Mouse (Mus musculus): ENCODE measurements around the gene Zfyve28. TPM values are rescaled to one million over a fixed set of nuclear protein-coding genes. Genes with fewer than 3 reads are reported as not detected.

Gene Zfyve28
- polyA plus RNA-seq, 1 experiment from 2014 or later = 0.29 TPM

- ATAC-seq (ENCODE audit: low FRiP score, low TSS enrichment) (peak; percentile 100), DNase-seq (ENCODE audit: low spot score) (peak; percentile 99)
- H3K27me3 ChIP-seq (ENCODE audit: control insufficient read depth, insufficient read depth, low read length) = no peaks in the 10 kb centered on the region
- under 1% methylated on average over 56 of the region's 57 CpGs for WGBS
- peaks cover 7% of the 10 kb centered on the region; the same call in 1 of the 2 replicates for H3K36me3 ChIP-seq (ENCODE audit: control insufficient read depth, insufficient read depth, low read length)
- H3K4me1 ChIP-seq (replicated peaks; ENCODE audit: control insufficient read depth, insufficient read depth) = no peaks in the 10 kb centered on the region
- TF ChIP-seq CTCF (IDR thresholded peaks at IDR 0.05; ENCODE audit: low read depth) (peak; percentile 43), EP300 (optimal IDR thresholded peaks at IDR 0.05) (no peak)
- no peaks in the 10 kb centered on the region for H3K9me3 ChIP-seq (ENCODE audit: control insufficient read depth, low read length)
- H3K27ac ChIP-seq (replicated peaks) = peak within 1 kb of the TSS; percentile 86
- H3K4me2 ChIP-seq (replicated peaks; ENCODE audit: low read depth) = peak within 1 kb of the TSS; percentile 63
- peak within 1 kb of the TSS; percentile 85 for H3K9ac ChIP-seq (ENCODE audit: low read length)
- H3K4me3 ChIP-seq (ENCODE audit: low read depth, low read length) = peak within 1 kb of the TSS; percentile 72
Observed at GRCm38 (mm10) chr5:34168950-34169891, 119.0 kb downstream of the Zfyve28 start, which contains the start of the genes Poln and Haus3. Poln (minus strand) TSS chr5:34169448. Haus3 (minus strand) TSS chr5:34169527.

GRCm38 (mm10) chr5:34167857-34168256 is 120.4 kb downstream of the Zfyve28 start:
- Histone ChIP-seq H3K27me3 (ENCODE audit: control insufficient read depth, insufficient read depth, low read length) (no peaks in the 10 kb centered on the region), H3K27ac (replicated peaks) (no peak overlapping the region), H3K4me2 (replicated peaks; ENCODE audit: low read depth) (no peak overlapping the region), H3K36me3 (ENCODE audit: control insufficient read depth, insufficient read depth, low read length) (0 out of 2 replicates have a peak, but pooled peaks cover 1% of the 10 kb centered on the region), H3K4me3 (ENCODE audit: low read depth, low read length) (no peak overlapping the region), H3K9me3 (ENCODE audit: control insufficient read depth, low read length) (no peaks in the 10 kb centered on the region), H3K4me1 (replicated peaks; ENCODE audit: control insufficient read depth, insufficient read depth) (no peaks in the 10 kb centered on the region), H3K9ac (ENCODE audit: low read length) (no peak overlapping the region)
- 73% methylated on average over 4 of the region's 4 CpGs for WGBS
- no peak for ATAC-seq (ENCODE audit: low FRiP score, low TSS enrichment)
- TF ChIP-seq EP300 (optimal IDR thresholded peaks at IDR 0.05) (no peak), CTCF (IDR thresholded peaks at IDR 0.05; ENCODE audit: low read depth) (no peak)
- no peak for DNase-seq (ENCODE audit: low spot score)

- DNase-seq (ENCODE audit: low spot score) = no peak
- WGBS = 62% methylated on average over 4 of the region's 4 CpGs
- H3K36me3 ChIP-seq (ENCODE audit: control insufficient read depth, insufficient read depth, low read length) = no peaks in the 10 kb centered on the region
- no peaks in the 10 kb centered on the region for H3K9me3 ChIP-seq (ENCODE audit: control insufficient read depth, low read length)
- no peaks in the 10 kb centered on the region for H3K27me3 ChIP-seq (ENCODE audit: control insufficient read depth, insufficient read depth, low read length)
- no peak overlapping the region for H3K9ac ChIP-seq (ENCODE audit: low read length)
- H3K4me2 ChIP-seq (replicated peaks; ENCODE audit: low read depth) = no peak overlapping the region
- H3K4me3 ChIP-seq (ENCODE audit: low read depth, low read length) = no peak overlapping the region
- no peaks in the 10 kb centered on the region for H3K4me1 ChIP-seq (replicated peaks; ENCODE audit: control insufficient read depth, insufficient read depth)
- TF ChIP-seq EP300 (optimal IDR thresholded peaks at IDR 0.05) (no peak), CTCF (IDR thresholded peaks at IDR 0.05; ENCODE audit: low read depth) (no peak)
- no peak overlapping the region for H3K27ac ChIP-seq (replicated peaks)
- no peak for ATAC-seq (ENCODE audit: low FRiP score, low TSS enrichment)
Observed at GRCm38 (mm10) chr5:34165793-34166192, 122.5 kb downstream of the Zfyve28 start.

DNA sequence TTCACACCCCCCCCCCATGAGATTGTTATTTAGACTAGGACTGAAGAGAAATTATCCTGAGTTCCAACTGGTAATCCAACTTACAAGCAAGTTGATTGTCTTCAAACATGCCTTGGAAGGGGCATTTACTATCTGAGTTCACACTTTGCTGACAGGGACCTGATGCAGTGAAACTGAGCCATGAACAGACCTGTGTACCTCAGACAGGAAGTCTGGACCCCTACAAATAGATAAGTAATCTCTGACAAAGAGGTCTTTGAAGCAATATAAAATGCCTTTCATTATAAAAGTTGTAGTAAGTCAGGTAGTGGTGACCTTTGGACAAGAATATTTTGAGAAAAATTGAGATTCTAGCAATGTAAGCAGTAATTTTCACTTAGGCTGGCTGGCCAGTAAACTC is 139.8 kb downstream of the Zfyve28 start:
- TF ChIP-seq EP300 (optimal IDR thresholded peaks at IDR 0.05) (no peak), CTCF (IDR thresholded peaks at IDR 0.05; ENCODE audit: low read depth) (no peak)
- Histone ChIP-seq H3K9me3 (ENCODE audit: control insufficient read depth, low read length) (no peaks in the 10 kb centered on the region), H3K4me1 (replicated peaks; ENCODE audit: control insufficient read depth, insufficient read depth) (no peaks in the 10 kb centered on the region), H3K4me2 (replicated peaks; ENCODE audit: low read depth) (no peak overlapping the region), H3K4me3 (ENCODE audit: low read depth, low read length) (no peak overlapping the region), H3K27me3 (ENCODE audit: control insufficient read depth, insufficient read depth, low read length) (no peaks in the 10 kb centered on the region), H3K9ac (ENCODE audit: low read length) (no peak overlapping the region), H3K36me3 (ENCODE audit: control insufficient read depth, insufficient read depth, low read length) (no peaks in the 10 kb centered on the region), H3K27ac (replicated peaks) (no peak overlapping the region)
- no peak for DNase-seq (ENCODE audit: low spot score)
- ATAC-seq (ENCODE audit: low FRiP score, low TSS enrichment) = no peak

GRCm38 (mm10) chr5:34147554-34147953 is 140.7 kb downstream of the Zfyve28 start:
- TF ChIP-seq EP300 (optimal IDR thresholded peaks at IDR 0.05) (no peak), CTCF (IDR thresholded peaks at IDR 0.05; ENCODE audit: low read depth) (peak; percentile 22)
- H3K36me3 ChIP-seq (ENCODE audit: control insufficient read depth, insufficient read depth, low read length) = no peaks in the 10 kb centered on the region
- H3K9me3 ChIP-seq (ENCODE audit: control insufficient read depth, low read length) = no peaks in the 10 kb centered on the region
- ATAC-seq (ENCODE audit: low FRiP score, low TSS enrichment) (no peak), DNase-seq (ENCODE audit: low spot score) (no peak)
- H3K9ac ChIP-seq (ENCODE audit: low read length) = no peak overlapping the region
- H3K4me2 ChIP-seq (replicated peaks; ENCODE audit: low read depth) = no peak overlapping the region
- no peak overlapping the region for H3K27ac ChIP-seq (replicated peaks)
- no peaks in the 10 kb centered on the region for H3K4me1 ChIP-seq (replicated peaks; ENCODE audit: control insufficient read depth, insufficient read depth)
- WGBS = 92% methylated on average over 3 of the region's 3 CpGs
- no peak overlapping the region for H3K4me3 ChIP-seq (ENCODE audit: low read depth, low read length)
- H3K27me3 ChIP-seq (ENCODE audit: control insufficient read depth, insufficient read depth, low read length) = no peaks in the 10 kb centered on the region

Other genes with a start within 250 kb of the Zfyve28 start
- gene Poln, start 119.0 kb downstream of the Zfyve28 start, polyA plus RNA-seq (2015; fragmentation: Nextera tagmentation; extraction: Ambion mirVana) = 0.07 and 0.19 TPM in 2 replicates
- gene Haus3, start 118.9 kb downstream of the Zfyve28 start, polyA plus RNA-seq (2015; fragmentation: Nextera tagmentation; extraction: Ambion mirVana) = 10.8 and 12.3 TPM in 2 replicates
- gene Mxd4, start 100.7 kb downstream of the Zfyve28 start, polyA plus RNA-seq (2015; fragmentation: Nextera tagmentation; extraction: Ambion mirVana) = 20.1 and 21.2 TPM in 2 replicates
- gene Cfap99, start 151 bp upstream of the Zfyve28 start, polyA plus RNA-seq (2015; fragmentation: Nextera tagmentation; extraction: Ambion mirVana) = 0.04 TPM in 1 of 2 replicates, not detected in the other
- gene Rnf4, start 47.8 kb upstream of the Zfyve28 start, polyA plus RNA-seq (2015; fragmentation: Nextera tagmentation; extraction: Ambion mirVana) = 85.2 and 85.7 TPM in 2 replicates
- gene Fam193a, start 81.5 kb upstream of the Zfyve28 start, polyA plus RNA-seq (2015; fragmentation: Nextera tagmentation; extraction: Ambion mirVana) = 3.2 and 3.5 TPM in 2 replicates
- 16.2 and 17.7 TPM in 2 replicates for gene Tnip2, start 225.5 kb upstream of the Zfyve28 start, polyA plus RNA-seq (2015; fragmentation: Nextera tagmentation; extraction: Ambion mirVana)
- 4.2 and 4.9 TPM in 2 replicates for gene Sh3bp2, start 237.4 kb upstream of the Zfyve28 start, polyA plus RNA-seq (2015; fragmentation: Nextera tagmentation; extraction: Ambion mirVana)